Mouse (Mus musculus): ENCODE results near the gene Usp50.

The Usp50 gene

DNA sequence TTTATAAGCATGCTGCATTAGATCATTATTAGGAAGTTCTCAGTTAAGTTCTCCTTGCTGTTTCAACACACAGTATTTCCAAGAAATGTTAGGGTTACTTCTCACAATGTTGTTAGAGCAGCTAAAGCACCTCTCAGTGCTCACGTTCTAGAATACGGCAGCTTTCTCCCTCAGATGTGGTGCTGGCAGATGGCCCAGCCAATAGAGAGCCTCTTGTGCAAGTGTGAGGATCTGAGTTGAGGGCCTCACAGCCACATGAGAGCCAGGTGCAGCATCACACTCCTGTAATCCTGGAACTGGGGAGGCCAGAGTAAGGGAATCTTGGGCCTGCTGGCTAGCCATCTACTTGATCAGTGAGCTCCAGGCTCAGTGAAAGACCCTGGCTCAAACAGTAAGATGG, 43.0 kb downstream of the Usp50 start:
- DNase-seq: no peak

DNA sequence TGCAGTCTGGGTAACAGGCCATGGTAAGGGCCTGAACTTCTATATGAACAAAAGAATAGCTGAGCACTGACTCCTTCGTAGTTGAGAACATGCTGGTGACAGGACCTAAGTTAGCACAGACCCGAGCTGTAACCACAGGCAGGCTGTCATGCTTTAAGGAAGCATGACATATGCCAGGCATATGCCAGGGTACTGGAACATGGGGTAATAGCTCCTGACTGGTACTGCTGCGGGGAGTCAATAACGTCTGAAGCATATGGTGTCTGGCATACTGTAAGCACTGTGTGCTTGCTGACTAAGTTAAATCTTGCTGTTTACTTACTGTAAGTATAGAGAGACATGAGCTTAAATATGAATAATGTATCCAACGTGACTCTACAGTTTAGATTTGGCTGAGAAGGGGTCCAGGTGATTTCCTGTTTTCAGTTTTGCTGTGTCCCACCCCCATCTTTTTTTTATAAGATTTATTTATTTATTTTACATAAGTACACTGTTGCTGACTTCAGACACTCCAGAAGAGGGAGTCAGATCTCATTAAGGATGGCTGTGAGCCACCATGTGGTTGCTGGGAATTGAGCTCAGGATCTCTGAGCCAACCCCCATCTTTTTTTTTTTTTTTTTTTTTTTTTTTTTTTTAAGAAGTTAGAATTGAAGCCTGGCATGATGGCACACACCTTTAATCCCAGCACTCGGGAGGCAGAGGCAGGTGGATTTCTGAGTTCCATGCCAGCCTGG, 47.8 kb downstream of the Usp50 start:
- no peak for DNase-seq

DNA sequence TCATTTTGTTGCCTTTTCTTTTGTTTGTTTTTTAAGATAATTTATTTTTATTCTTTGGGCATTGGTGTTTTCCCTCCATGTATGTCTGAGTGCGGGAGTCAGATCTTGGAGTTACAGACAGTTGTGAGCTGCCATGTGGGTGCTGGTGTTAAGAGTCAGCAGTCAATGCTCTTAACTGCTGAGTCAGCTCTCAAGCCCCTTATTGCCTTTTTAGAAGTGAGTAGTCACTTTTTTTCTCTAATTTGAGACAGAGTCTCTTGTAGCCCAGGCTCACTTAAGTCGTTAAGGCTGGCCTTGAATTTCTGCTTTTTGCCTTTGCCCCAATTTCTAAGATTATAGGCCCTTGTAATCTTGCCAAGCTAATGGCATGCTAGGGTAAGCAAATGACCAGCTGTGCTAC, 52.8 kb downstream of the Usp50 start:
- DNase-seq: no peak

DNA sequence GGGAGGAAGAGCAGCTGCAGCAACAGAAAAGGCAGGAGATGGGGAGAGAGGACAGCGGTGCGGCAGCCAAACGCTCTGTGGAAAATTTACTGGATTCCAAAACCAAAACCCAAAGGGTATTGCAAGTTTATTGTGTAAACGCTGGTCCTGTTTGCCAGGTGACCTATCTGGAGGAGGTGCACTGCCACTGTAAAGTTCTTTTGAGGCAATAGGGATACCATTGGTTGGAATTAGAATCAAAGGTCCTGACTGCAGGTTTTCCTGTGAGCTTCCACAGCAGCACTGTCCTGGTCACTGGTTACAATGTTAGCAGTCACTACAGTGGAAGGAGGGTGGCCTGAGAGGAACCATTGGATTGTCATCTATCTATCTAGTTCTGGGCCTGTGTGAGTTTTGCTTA, 54.1 kb downstream of the Usp50 start:
- DNase-seq: no peak

DNA sequence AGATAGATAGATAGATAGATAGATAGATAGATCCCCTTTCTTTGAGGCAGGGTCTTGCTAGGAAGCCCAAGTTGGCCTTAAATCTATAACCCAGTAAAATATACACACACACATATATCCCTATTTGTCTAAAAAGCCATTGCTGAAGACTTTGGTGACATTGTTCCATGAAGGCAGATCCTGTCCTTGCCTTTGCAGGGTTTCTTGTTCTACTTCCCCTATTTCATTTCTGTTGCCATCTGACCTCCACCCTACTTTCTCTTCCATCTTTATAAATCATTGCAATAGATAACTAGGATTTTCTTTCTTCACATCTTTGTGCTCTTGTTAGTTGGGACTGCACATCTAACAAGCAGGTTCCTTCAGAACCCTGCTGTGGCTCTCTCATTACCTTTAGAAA, 70.3 kb downstream of the Usp50 start:
- no peak for DNase-seq

DNA sequence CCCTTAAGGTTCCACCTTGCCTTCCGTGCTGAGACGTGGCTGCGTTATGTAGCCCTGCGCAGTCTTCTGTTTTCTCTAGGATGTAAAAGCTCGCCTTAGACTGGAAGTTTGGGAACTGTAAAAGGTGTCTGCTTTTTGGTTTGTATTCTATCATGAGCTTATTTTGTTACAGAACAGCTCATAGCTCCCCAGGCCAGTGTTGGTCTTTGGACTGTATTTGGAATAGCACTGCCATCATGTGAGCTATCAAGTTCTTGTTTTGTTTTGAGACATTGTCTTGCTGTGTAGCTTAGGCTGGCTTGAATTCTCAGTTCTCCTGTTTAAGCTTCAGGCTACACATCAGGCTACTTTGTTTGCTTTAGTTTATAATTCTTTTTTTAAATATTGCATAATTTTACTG, 70.7 kb downstream of the Usp50 start:
- DNase-seq: peak in 1 of 2 experiments; percentile 22

DNA sequence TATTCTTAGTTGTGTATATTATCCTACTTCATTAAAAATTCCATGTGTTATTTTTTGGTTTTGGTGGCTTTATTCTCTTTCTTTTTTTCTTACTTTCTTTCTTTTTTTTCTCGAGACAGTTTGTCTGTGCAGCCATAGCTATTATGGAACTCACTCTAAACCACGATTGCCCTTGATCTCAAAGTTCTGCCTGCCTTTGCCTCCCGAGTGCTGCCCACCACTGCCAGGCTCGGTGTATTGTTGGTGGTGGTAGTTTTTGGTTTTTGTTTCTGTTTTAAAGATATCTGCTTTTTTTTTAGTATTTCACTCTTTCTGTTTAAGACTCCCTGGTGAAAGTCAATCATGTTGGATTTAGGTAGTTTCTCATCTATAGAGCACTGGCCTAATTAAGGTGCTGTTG, 74.9 kb downstream of the Usp50 start:
- DNase-seq: no peak

DNA sequence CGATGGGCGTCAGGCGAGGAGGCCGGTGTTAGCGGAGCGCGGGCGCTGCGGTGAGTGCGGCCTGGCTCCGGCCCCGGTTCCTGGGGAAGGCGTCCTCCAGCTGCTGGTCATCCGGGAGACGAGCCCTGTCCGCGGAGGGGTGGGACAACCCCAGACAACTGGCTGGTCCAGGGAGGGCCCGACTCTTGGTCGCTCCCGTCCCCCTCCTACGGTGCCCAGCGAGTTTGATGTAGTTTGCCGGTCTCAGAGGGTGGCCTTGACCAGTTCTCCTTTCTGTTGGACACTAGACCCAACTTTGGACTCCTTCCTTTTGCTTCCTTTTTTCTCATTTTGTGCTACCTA, 75.9 kb downstream of the Usp50 start:
- no peak for DNase-seq

DNA sequence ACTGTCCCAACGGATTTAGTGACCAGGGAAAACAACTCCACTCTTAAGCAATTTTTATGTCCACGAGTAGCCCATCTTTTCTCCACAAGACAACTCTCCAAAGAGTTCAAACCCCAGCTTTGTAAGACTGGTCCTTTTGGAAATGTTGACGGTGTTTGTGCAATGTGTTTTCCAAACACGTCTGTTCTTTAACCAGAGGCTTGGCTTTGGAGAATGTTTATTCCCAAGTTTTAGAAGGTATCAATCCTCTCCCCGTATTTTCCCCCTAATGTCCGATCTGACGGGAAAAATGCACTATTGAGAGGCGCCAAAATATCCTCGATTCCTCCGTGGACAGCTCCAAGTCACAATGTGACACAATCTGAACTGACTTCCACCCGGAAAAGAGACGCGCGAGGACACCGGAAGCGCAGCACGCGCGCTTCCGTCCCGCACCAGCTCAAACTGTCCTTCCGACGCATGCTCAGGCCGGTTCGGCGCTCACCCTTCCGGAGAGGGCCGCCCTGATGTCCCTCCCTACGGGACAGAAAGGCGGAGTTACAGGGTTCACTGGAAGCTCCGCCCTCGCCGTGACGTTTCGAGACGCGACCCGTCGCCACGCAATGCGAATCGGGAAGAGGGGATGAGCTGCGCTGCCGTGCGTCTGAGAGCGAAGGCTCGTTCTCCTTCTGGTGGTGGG, 76.4 kb downstream of the Usp50 start, which contains the start of gene Usp8:
TSS of gene Usp8 (plus strand) at position 570 of the 679 bp plus-strand sequence.
- peak; percentile 98 for DNase-seq

DNA sequence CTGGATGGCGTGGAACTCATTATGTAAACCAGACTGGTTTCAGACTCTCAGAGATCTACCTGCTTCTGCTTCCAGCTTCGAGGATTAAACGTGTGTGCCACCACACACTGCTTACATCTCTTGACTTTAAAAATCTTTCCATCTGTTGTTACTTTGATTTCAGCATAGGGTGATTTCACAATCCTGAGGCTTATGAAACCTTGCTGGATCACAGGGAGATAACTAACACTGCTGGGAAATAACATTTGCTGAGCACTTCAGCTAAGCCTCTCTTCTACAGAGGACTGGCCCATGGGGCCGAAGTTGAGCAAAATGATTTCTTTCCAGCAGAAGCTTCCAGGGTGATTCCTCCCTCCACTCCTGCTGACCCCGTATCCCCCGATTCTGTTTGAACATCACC, 88.0 kb downstream of the Usp50 start:
- DNase-seq: no peak

DNA sequence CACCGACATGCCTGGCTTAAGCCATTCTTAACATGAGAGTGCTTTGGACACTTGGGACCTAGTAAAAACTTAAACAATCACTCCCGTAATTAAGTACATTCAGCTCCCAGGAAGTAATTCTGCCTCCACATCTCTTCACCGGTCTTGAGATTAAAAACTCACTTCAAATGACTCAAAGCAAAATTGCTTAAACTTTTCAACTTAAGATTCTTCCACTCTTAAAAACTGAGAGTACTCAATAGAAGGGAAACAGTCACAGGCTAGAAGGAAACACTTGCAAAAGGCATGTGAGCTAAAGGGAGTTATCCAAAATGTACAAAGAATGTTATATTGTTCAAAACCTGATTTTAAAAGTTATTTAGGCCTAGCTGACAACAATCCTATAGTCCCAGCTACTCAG, 92.0 kb downstream of the Usp50 start:
- no peak for DNase-seq

DNA sequence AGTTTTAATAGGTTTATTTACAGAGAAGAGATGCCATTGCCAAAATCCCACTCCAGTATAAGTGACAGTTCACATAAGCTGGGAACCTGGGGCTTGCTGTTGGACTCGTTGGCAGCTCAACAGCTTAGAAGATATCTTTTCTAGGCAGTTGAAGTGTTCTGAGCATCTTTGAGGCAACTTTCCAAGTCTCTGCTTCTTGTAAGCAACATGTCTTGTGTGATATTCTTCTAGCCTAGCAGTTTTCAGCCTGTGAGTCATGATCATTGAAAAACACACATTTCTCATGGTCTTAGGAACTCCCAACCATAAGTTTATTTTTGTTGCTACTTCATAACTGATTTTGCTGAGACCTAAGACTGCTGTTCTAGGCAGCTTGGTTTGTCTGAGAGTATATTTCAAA, 100.3 kb downstream of the Usp50 start:
- no peak for DNase-seq

DNA sequence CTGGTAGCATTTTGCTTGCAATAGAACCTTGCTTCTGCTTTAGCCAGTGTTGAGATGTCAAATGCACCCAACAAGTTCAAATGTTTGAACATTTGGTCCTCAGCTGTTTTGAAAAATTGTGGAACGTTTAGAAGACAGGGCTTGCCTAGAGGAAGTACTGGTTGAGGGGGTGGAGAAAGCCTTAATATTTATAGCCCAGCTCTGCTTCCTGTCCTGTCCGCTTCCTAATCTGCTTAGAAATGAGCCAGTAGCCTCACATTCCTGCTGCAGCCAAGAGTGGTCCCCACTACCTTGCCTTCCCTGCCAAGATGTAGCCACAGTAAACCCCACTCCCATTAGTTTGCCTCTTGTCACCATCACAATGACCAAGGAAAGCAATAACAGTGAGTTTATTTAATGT, 100.9 kb downstream of the Usp50 start:
- DNase-seq: peak in 1 of 2 experiments; percentile 38

DNA sequence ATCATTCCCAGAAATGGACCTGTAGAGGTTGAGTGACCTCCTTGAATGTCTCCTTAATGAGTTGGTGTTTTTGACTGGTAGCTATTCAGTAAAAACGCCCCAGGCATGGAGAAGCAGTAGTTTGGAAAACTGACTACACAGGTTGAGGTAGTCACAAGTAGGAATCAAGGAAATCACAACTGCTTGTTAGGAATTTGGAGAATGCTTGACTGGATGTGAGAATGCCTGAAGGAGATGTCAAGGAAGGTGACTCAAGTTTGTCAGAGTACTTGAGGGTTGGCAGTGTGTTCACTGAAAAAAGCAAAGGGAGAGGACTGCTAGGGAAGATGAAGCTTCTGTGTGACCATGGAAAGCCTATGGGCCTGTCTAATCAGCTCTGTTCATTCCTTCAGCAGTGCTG, 105.9 kb downstream of the Usp50 start:
- DNase-seq: no peak

DNA sequence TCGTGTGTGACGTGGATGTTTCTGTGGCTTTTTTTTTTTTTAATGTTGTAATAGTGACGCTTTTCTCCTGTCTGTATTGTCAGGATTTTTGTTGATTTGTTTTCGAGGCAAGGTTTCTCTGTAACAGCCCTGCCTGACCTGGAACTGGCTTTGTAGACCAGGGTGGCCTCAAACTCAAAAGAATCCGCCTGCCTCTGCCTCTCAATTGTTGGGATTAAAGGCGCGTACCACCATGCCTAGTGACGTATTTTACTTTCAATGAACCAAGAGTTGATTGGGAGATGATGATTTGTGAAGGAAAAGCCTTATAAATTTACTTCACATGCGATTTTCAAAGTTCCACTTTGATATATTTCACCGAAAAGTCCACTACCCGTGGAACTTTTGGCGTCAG, 107.2 kb downstream of the Usp50 start, which contains the start of gene Gabpb1:
TSS of gene Gabpb1 (minus strand) at position 216 of the 394 bp plus-strand sequence.
- DNase-seq: no peak

DNA sequence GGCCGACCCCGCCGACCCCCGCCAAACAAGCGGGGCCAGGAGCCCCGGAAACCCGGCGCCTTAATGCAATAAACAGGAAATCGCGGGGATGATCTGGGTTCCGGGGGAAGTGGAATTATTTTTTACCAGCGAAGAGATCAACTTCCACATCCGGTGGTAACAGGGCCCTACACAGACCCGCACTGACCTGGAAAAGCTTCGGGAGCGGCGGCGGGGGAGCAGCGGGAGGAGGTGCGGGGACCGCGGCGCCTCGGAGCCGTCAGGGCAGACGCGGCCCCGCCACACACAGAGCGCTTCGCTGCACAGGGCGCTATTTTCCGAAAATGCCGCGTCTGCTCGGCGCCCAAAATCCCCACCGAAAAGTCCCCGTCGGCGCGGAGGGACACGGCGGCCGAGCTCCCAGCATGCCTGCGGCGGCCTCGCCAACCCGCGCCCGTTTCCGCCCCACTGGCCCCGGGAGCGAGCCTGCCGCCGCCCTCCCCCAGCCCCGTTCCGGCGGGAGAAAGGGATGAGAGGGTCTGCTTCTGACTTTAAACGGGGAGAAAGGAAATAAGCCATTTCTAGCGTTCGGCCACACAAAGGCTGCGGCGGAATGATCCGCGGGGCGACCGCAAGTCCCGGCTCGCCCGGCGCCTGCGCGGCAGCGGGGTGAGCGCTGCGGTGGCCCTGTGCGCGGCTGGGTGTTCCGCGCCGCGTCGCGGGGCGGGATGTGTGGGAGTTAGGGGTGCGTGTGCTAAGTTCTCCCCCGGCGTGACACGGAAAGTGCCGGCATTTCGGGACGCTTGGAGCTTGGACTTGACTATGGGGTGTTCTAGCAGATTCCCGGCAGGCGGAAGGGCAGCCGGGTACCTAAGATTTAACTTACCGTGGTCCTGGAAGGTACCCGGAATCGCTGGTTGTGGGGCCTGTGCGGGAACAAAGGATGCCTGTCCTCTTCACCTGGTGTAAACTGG, 107.8 kb downstream of the Usp50 start:
- DNase-seq: peak; percentile 79 to 93

DNA sequence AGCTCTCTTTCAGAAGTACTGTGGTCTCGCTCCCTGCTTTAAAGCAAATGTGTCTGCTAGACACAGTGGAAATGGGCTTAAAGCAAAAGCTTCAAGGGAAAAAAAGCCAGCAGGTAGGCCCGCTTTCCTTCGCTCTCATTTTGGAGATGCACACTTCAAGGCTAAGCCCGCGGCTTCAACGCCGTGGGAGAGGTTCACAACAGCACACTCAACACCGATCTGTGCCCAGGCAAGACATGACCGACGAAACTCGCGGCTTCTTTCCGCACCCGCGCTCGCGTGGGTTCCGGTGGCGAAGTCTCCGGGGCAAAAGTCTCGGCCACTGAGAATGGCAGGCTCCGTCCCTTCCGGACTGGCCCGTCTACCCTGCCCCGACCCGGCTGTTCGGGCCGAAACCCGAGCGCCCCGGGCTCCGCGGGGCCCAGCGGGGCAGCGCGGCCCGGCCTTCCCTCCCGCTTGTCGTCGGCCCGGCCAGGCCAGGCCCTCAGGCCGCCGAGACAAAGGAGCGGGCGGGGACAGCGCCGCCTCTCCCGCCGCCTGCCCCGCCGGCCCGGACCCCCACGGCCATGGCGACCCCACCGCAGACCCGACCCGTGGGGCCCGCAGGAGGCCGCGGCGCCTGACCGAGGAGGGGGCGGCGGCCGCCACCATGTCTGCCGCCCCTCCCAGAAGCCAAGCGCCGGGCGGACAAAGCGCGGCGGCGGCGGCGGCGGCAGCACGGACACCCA, 108.7 kb downstream of the Usp50 start:
- DNase-seq: peak; percentile 52 to 71

DNA sequence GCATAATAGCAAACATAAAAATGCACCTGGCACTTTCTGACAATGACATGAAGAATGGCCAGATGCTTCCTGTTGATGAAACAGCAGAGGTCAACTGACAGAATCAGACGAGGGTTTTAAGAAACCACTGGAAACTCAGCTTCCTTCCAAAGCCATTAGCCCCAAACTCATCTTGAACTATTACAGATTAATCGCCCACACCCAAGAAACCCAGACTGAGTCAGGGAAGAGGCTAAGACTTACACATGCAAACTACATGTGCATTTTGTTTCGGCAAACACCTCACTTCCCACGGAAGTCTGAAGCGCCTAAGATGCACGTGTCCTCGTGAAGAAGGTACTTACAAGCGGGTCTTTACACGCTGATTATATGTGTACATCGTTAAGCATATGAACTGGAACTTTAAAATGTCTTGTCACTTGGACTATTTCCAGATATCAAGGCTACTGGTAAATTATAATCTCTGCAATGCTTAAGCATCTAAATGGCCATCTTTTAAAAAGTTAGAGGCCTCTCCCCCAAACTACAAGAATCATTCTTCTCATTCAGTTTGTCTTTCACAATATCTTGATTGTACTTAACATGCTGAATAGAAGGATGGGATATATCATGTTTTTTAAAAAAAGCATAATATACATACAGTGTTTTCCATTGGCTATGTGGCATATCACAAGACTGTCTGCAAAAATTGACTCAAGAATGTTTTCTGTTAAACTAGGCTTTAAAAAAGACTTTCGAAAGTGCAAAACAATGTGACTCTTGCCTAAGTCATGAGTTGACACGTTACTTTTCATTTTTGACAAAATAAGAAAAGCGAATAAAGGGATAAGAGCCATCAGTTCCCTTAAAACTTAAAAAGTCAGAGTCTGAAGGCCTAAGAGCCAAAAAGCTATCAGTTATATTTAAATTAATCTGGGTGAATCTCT, 109.7 kb downstream of the Usp50 start:
- DNase-seq: no peak

DNA sequence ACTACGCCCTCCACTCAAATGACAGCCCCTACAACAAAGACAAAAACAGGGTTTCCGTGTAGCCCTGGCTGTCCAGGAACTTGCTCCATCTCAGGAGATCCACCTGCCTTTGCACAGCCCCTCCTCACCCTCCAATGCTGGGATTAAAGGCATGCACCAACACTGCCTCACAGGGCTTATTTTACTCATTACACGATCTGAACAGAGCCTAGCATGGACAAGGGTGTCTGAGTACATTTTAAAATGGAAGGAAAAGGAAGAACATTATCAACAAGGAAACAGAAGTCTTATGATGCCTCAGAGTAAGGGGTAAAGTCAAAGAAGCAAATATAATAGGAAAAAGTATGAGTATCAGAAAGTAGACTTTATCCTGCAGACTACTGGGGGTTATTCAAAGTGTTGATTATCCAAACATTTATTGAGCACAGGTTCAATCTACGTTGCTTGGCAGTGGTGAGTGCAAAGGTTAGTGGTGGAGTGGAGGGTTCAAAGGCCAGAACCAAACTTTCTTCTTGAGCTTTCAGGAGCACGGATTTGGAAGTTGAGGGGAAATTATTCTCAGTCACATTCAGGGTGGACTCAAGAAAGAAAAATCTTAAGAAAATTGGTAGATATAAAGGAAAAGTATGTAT, 114.5 kb downstream of the Usp50 start:
- DNase-seq: peak; percentile 40 to 51

DNA sequence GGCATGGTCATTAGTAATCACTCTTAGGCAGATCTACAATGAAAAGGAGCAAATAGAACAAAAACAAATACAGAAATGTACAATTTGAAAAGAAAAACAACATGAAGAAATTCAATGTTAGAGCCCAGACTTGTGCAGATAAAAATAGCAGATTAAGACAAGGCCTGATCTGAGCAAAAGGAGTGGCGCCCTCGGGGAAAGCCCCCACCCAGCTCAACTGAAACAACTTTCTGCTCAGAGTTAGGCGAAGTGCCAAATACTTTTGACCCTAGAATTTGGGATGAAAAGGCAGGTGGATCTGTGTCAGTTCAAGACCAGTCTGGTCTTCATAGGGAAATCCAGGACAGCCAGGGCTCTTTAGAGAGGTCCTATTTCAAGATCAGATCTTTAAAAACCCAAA, 117.3 kb downstream of the Usp50 start:
- no peak for DNase-seq

DNA sequence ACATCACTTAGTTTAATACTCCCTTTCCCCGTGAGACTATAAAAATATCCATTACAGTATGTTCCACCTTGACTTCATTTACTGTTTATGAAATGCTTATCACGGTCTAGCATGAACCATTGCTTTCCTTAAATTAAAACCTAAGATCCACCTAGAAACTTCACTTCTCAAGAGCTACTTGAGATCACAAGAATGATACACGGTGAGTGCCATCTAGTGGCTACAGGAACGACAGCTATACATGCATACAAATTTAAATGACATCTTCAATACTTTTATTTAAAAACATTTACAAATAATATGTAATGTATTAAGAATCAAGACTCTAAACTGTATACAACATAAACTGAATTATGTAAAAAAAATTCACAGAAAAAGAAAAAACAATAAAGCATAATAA, 119.8 kb downstream of the Usp50 start:
- DNase-seq: peak; percentile 49 to 73

All from kidney, postnatal 25 days (tissue).